Mouse (Mus musculus) cerebral cortex, adult 2 months (tissue): Measurements from ENCODE around the gene Gsg1l.

ENCODE experiments used
- WGBS: fragments of 180-500 bp; shearing (Covaris S2); methylation state at CpG from one replicate; pipeline ENCODE4 v1.1.7; 2018; 5-methylcytosine and 5-hydroxymethylcytosine counted together

Gsg1l gene

GRCm38 (mm10) chr7:126031598-126032364 lies 50.4 kb downstream of the Gsg1l start:
- 23% methylated on average over 10 of the region's 10 CpGs for WGBS

GRCm38 (mm10) chr7:126027410-126027809 lies 54.8 kb downstream of the Gsg1l start:
- 78% methylated on average over 1 of the region's 1 CpGs for WGBS

GRCm38 (mm10) chr7:126026600-126026999 lies 55.6 kb downstream of the Gsg1l start:
- WGBS: 70% methylated on average over 5 of the region's 5 CpGs

GRCm38 (mm10) chr7:126019966-126020365 lies 62.2 kb downstream of the Gsg1l start:
- WGBS: 62% methylated on average over 6 of the region's 6 CpGs

- 85% methylated on average over 9 of the region's 9 CpGs for WGBS
Observed at GRCm38 (mm10) chr7:126019321-126019720, 62.9 kb downstream of the Gsg1l start.

GRCm38 (mm10) chr7:126017455-126017854 lies 64.8 kb downstream of the Gsg1l start:
- 95% methylated on average over 4 of the region's 4 CpGs for WGBS

- WGBS: 63% methylated on average over 11 of the region's 11 CpGs
Observed at GRCm38 (mm10) chr7:126012325-126013021, 69.7 kb downstream of the Gsg1l start.

GRCm38 (mm10) chr7:126008789-126009148 lies 73.4 kb downstream of the Gsg1l start:
- WGBS: 31% methylated on average over 7 of the region's 7 CpGs

- WGBS: 50% methylated on average over 4 of the region's 4 CpGs
Observed at GRCm38 (mm10) chr7:126008139-126008788, 73.9 kb downstream of the Gsg1l start.

- WGBS: 85% methylated on average over 10 of the region's 10 CpGs
Observed at GRCm38 (mm10) chr7:126007132-126007910, 74.9 kb downstream of the Gsg1l start.

GRCm38 (mm10) chr7:126005274-126005673 lies 76.9 kb downstream of the Gsg1l start:
- 54% methylated on average over 5 of the region's 5 CpGs for WGBS

GRCm38 (mm10) chr7:126001683-126002082 lies 80.5 kb downstream of the Gsg1l start:
- 81% methylated on average over 5 of the region's 5 CpGs for WGBS

GRCm38 (mm10) chr7:125999921-126000320 lies 82.3 kb downstream of the Gsg1l start:
- WGBS: 60% methylated on average over 3 of the region's 3 CpGs

GRCm38 (mm10) chr7:125996151-125996550 lies 86.1 kb downstream of the Gsg1l start:
- 100% methylated on average over 1 of the region's 1 CpGs for WGBS

GRCm38 (mm10) chr7:125992356-125992891 lies 89.8 kb downstream of the Gsg1l start:
- 66% methylated on average over 6 of the region's 6 CpGs for WGBS

GRCm38 (mm10) chr7:125991846-125992245 lies 90.4 kb downstream of the Gsg1l start:
- WGBS: 66% methylated on average over 2 of the region's 2 CpGs

- 83% methylated on average over 7 of the region's 7 CpGs for WGBS
Observed at GRCm38 (mm10) chr7:125989969-125990368, 92.2 kb downstream of the Gsg1l start.

GRCm38 (mm10) chr7:125989489-125989888 lies 92.7 kb downstream of the Gsg1l start:
- WGBS: 67% methylated on average over 4 of the region's 4 CpGs

GRCm38 (mm10) chr7:125988326-125988725 lies 93.9 kb downstream of the Gsg1l start:
- WGBS: 98% methylated on average over 3 of the region's 3 CpGs

GRCm38 (mm10) chr7:125987117-125987516 lies 95.1 kb downstream of the Gsg1l start:
- WGBS: 92% methylated on average over 3 of the region's 3 CpGs

GRCm38 (mm10) chr7:125985565-125985964 lies 96.6 kb downstream of the Gsg1l start:
- 92% methylated on average over 10 of the region's 10 CpGs for WGBS
